Mouse (Mus musculus): ENCODE data around the gene Fibcd1.

GRCm38 (mm10) chr2:31791260-31791659, 54.5 kb downstream of the Fibcd1 start:
- no peak for TF ChIP-seq CTCF (IDR thresholded peaks at IDR 0.05; ENCODE audit: low read depth)
- TF ChIP-seq EP300 (IDR thresholded peaks at IDR 0.05; ENCODE audit: low read depth) = no peak
